Mouse (Mus musculus) liver, embryonic 14.5 days (tissue): ENCODE measurements around the gene Dab2ip.

Source experiments
- CTCF ChIP-seq: IDR thresholded peaks from 2 replicates; pipeline ENCODE4 v1.5.1; 2016; ENCODE audit warnings: antibody characterized with exemption, low read depth, control low read depth
- EP300 ChIP-seq: IDR thresholded peaks from 2 replicates; pipeline ENCODE4 v1.6.1; 2016; ENCODE audit warnings: antibody characterized with exemption, low read depth

DNA sequence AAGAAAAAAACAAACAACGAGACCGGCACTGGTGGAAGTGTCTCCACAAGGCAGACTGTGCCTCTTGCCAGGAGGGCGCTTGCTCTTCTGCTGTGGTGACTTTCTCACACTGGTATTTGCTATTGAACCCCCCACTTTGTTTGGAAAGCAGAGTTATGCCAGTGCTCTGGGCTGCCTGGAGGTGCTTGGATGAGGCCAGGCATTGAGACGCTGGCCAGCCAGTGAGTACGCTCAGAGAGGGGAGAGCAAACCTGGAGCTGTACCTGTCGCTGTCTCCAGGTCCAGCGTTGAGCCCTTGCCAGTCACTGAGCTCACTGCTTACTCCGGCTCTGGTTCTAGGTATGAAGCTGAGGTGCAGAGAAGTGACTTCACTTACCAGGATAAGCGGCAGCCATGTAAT, 112.2 kb downstream of the Dab2ip start:
- TF ChIP-seq CTCF (no peak), EP300 (no peak)
